Mouse (Mus musculus) embryonic facial prominence, embryonic 11.5 days (tissue): Measurements from ENCODE around the gene Gtpbp2. TPM values are rescaled to one million over a fixed set of nuclear protein-coding genes. Genes with fewer than 3 reads are reported as not detected.

ENCODE experiments used
- ATAC-seq: fragments of 200-750 bp; cut with Nextera tagmentation; replicated peaks from 2 replicates; pipeline ENCODE4 v1.8.0; 2017; ENCODE audit warnings: low read depth; ENCODE audit not compliant: insufficient number of reproducible peaks, low FRiP score, low TSS enrichment
- DNase-seq: peaks from one replicate; pipeline ENCODE4 v3.0.0-alpha.2; 2015; ENCODE audit warnings: low spot score
- H3K27ac ChIP-seq: fragments of 300-500 bp; sonication (generic); replicated peaks from 2 replicates; pipeline ENCODE4 v1.5.1; 2014; ENCODE audit warnings: mild to moderate bottlenecking, low read depth, low read length, control low read depth
- H3K27me3 ChIP-seq: fragments of 300-500 bp; sonication (generic); 2 replicates; pipeline ENCODE4 v1.6.1; 2014; ENCODE audit warnings: mild to moderate bottlenecking, low read length, moderate library complexity, mixed read lengths; ENCODE audit not compliant: control insufficient read depth, insufficient read depth
- H3K36me3 ChIP-seq: fragments of 300-500 bp; sonication (generic); replicated peaks from 2 replicates; pipeline ENCODE4 v1.6.1; 2014; ENCODE audit warnings: low read depth, mild to moderate bottlenecking, low read length, moderate library complexity, mixed read lengths; ENCODE audit not compliant: control insufficient read depth, insufficient read depth
- H3K4me1 ChIP-seq: fragments of 300-500 bp; sonication (generic); 2 replicates; pipeline ENCODE4 v1.6.1; 2014; ENCODE audit warnings: low read length, mixed read lengths; ENCODE audit not compliant: control insufficient read depth, insufficient read depth
- H3K4me2 ChIP-seq: fragments of 300-500 bp; sonication (generic); 2 replicates; pipeline ENCODE4 v1.6.1; 2014; ENCODE audit warnings: low read depth, mild to moderate bottlenecking, control low read depth, low read length, moderate library complexity
- H3K4me3 ChIP-seq: fragments of 300-500 bp; sonication (generic); 2 replicates; pipeline ENCODE4 v1.5.1; 2014; ENCODE audit warnings: low read depth, low read length, control low read depth
- H3K9ac ChIP-seq: fragments of 300-500 bp; sonication (generic); replicated peaks from 2 replicates; pipeline ENCODE4 v1.6.1; 2014; ENCODE audit warnings: mild to moderate bottlenecking, control low read depth, low read length
- H3K9me3 ChIP-seq: fragments of 300-500 bp; sonication (generic); replicated peaks from 2 replicates; pipeline ENCODE4 v1.6.1; 2016; ENCODE audit warnings: mild to moderate bottlenecking, low read length, inconsistent platforms, mixed read lengths; ENCODE audit not compliant: control insufficient read depth
- WGBS: fragments of 180-500 bp; shearing (Covaris S2); extraction: QIAGEN DNeasy Blood & Tissue Kit; methylation state at CpG from one replicate; pipeline ENCODE4 v1.1.7; 2014; 5-methylcytosine and 5-hydroxymethylcytosine counted together
- polyA plus RNA-seq: library from polyadenylated mRNA; unstranded; fragments of >200 nt; fragmentation: Nextera tagmentation; extraction: Ambion mirVana; gene quantifications from 2 replicates; pipeline ENCODE4 v1.2.1, GENCODE M21; 2014

Gene Gtpbp2
- polyA plus RNA-seq, 1 experiment from 2014 or later = 18.1 TPM

- WGBS = 82% methylated on average over 12 of the region's 12 CpGs
- no peak for ATAC-seq
- no peaks in the 10 kb centered on the region for H3K4me1 ChIP-seq
- H3K27me3 ChIP-seq = no peaks in the 10 kb centered on the region
- H3K36me3 ChIP-seq = peaks cover 5% of the 10 kb centered on the region
- DNase-seq = no peak
- no peak overlapping the region for H3K4me2 ChIP-seq
- H3K9me3 ChIP-seq = no peaks in the 10 kb centered on the region
- no peak overlapping the region for H3K27ac ChIP-seq
- H3K9ac ChIP-seq = no peak overlapping the region
- H3K4me3 ChIP-seq = no peak overlapping the region
Observed at GRCm38 (mm10) chr17:46165460-46165859, 4.6 kb downstream of the Gtpbp2 start.

GRCm38 (mm10) chr17:46166270-46166669 is 5.4 kb downstream of the Gtpbp2 start:
- no peak for ATAC-seq
- H3K27me3 ChIP-seq = no peaks in the 10 kb centered on the region
- no peaks in the 10 kb centered on the region for H3K4me1 ChIP-seq
- no peaks in the 10 kb centered on the region for H3K9me3 ChIP-seq
- no peak overlapping the region for H3K4me2 ChIP-seq
- no peak overlapping the region for H3K4me3 ChIP-seq
- H3K36me3 ChIP-seq = peaks cover 5% of the 10 kb centered on the region
- no peak overlapping the region for H3K27ac ChIP-seq
- no peak for DNase-seq
- no peak overlapping the region for H3K9ac ChIP-seq
- WGBS = 88% methylated on average over 5 of the region's 5 CpGs

GRCm38 (mm10) chr17:46167014-46167413 is 6.2 kb downstream of the Gtpbp2 start:
- no peak for DNase-seq
- 86% methylated on average over 11 of the region's 11 CpGs for WGBS

GRCm38 (mm10) chr17:46168318-46168717 is 7.5 kb downstream of the Gtpbp2 start:
- H3K9me3 ChIP-seq = no peaks in the 10 kb centered on the region
- 60% methylated on average over 5 of the region's 5 CpGs for WGBS
- DNase-seq (no peak), ATAC-seq (no peak)
- no peak overlapping the region for H3K4me2 ChIP-seq
- no peaks in the 10 kb centered on the region for H3K27me3 ChIP-seq
- no peak overlapping the region for H3K4me3 ChIP-seq
- H3K9ac ChIP-seq = no peak overlapping the region
- H3K27ac ChIP-seq = no peak overlapping the region
- H3K4me1 ChIP-seq = no peaks in the 10 kb centered on the region
- H3K36me3 ChIP-seq = peaks cover 7% of the 10 kb centered on the region

More at GRCm38 (mm10) chr17:46167014-46167413, 6.2 kb downstream of the Gtpbp2 start:
- Histone ChIP-seq H3K9ac (no peak overlapping the region), H3K9me3 (no peaks in the 10 kb centered on the region), H3K27ac (no peak overlapping the region), H3K4me3 (no peak overlapping the region), H3K36me3 (peaks cover 5% of the 10 kb centered on the region), H3K27me3 (no peaks in the 10 kb centered on the region), H3K4me2 (no peak overlapping the region), H3K4me1 (no peaks in the 10 kb centered on the region)
- no peak for ATAC-seq

GRCm38 (mm10) chr17:46168768-46169167 is 7.9 kb downstream of the Gtpbp2 start:
- no peaks in the 10 kb centered on the region for H3K27me3 ChIP-seq
- DNase-seq = no peak
- no peak overlapping the region for H3K4me2 ChIP-seq
- H3K27ac ChIP-seq = no peak overlapping the region
- no peaks in the 10 kb centered on the region for H3K9me3 ChIP-seq
- ATAC-seq = no peak
- no peak overlapping the region for H3K9ac ChIP-seq
- no peaks in the 10 kb centered on the region for H3K4me1 ChIP-seq
- peaks cover 7% of the 10 kb centered on the region for H3K36me3 ChIP-seq
- 88% methylated on average over 5 of the region's 5 CpGs for WGBS
- H3K4me3 ChIP-seq = no peak overlapping the region

- ATAC-seq (no peak), DNase-seq (peak; percentile 56)
- no peaks in the 10 kb centered on the region for H3K4me1 ChIP-seq
- 68% methylated on average over 3 of the region's 3 CpGs for WGBS
- no peak overlapping the region for H3K4me2 ChIP-seq
- no peaks in the 10 kb centered on the region for H3K9me3 ChIP-seq
- peaks cover 7% of the 10 kb centered on the region for H3K36me3 ChIP-seq
- no peak overlapping the region for H3K27ac ChIP-seq
- H3K9ac ChIP-seq = no peak overlapping the region
- no peak overlapping the region for H3K4me3 ChIP-seq
- H3K27me3 ChIP-seq = no peaks in the 10 kb centered on the region
Observed at GRCm38 (mm10) chr17:46170538-46170937, 9.7 kb downstream of the Gtpbp2 start.

- no peak overlapping the region for H3K27ac ChIP-seq
- no peaks in the 10 kb centered on the region for H3K4me1 ChIP-seq
- H3K4me2 ChIP-seq = no peak overlapping the region
- DNase-seq (no peak), ATAC-seq (no peak)
- no peaks in the 10 kb centered on the region for H3K9me3 ChIP-seq
- H3K4me3 ChIP-seq = no peak overlapping the region
- no peaks in the 10 kb centered on the region for H3K27me3 ChIP-seq
- WGBS = 86% methylated on average over 4 of the region's 4 CpGs
- peaks cover 6% of the 10 kb centered on the region for H3K36me3 ChIP-seq
- no peak overlapping the region for H3K9ac ChIP-seq
Observed at GRCm38 (mm10) chr17:46182273-46182672, 21.4 kb downstream of the Gtpbp2 start.

- ATAC-seq (no peak), DNase-seq (no peak)
- H3K4me2 ChIP-seq = no peak overlapping the region
- 96% methylated on average over 2 of the region's 2 CpGs for WGBS
- H3K4me1 ChIP-seq = no peaks in the 10 kb centered on the region
- H3K4me3 ChIP-seq = no peak overlapping the region
- H3K9ac ChIP-seq = no peak overlapping the region
- no peak overlapping the region for H3K27ac ChIP-seq
- H3K27me3 ChIP-seq = no peaks in the 10 kb centered on the region
- no peaks in the 10 kb centered on the region for H3K9me3 ChIP-seq
- H3K36me3 ChIP-seq = peaks cover 16% of the 10 kb centered on the region
Observed at GRCm38 (mm10) chr17:46188829-46189228, 28.0 kb downstream of the Gtpbp2 start.
